Mouse (Mus musculus) hindbrain, embryonic 16.5 days (tissue): Measurements from ENCODE around the gene Impg2. TPM values are rescaled to one million over a fixed set of nuclear protein-coding genes. Genes with fewer than 3 reads are reported as not detected.

Source experiments
- polyA plus RNA-seq: library from polyadenylated mRNA; unstranded; fragments of >200 nt; fragmentation: Nextera tagmentation; extraction: Ambion mirVana; gene quantifications from 2 replicates; pipeline ENCODE4 v1.2.1, GENCODE M21; 2015

The Impg2 gene
- polyA plus RNA-seq, 1 experiment from 2014 or later, result 0.14 TPM

Other genes with a start within 250 kb of the Impg2 start
- 404 and 411 TPM in 2 replicates for gene Rpl24, start 238.0 kb upstream of the Impg2 start, polyA plus RNA-seq
- gene Zbtb11, start 230.4 kb upstream of the Impg2 start, polyA plus RNA-seq, result 21.0 and 23.0 TPM in 2 replicates
- 190 and 191 TPM in 2 replicates for gene Pcnp, start 174.6 kb upstream of the Impg2 start, polyA plus RNA-seq
- 17.1 and 17.5 TPM in 2 replicates for gene Trmt10c, start 166.5 kb upstream of the Impg2 start, polyA plus RNA-seq
- 41.0 and 41.4 TPM in 2 replicates for gene Senp7, start 156.0 kb upstream of the Impg2 start, polyA plus RNA-seq